Mouse (Mus musculus): ENCODE results near the gene Cox4i2. TPM values are rescaled to one million over a fixed set of nuclear protein-coding genes. Genes with fewer than 3 reads are reported as not detected.

Cox4i2 gene
- polyA plus RNA-seq, 2 experiments from 2014 or later: 0.46 TPM; not detected in 1

- peak; percentile 65 for ATAC-seq
These were observed 19.0 kb upstream of the Cox4i2 start for GRCm38 (mm10) chr2:152734984-152735383.

DNA sequence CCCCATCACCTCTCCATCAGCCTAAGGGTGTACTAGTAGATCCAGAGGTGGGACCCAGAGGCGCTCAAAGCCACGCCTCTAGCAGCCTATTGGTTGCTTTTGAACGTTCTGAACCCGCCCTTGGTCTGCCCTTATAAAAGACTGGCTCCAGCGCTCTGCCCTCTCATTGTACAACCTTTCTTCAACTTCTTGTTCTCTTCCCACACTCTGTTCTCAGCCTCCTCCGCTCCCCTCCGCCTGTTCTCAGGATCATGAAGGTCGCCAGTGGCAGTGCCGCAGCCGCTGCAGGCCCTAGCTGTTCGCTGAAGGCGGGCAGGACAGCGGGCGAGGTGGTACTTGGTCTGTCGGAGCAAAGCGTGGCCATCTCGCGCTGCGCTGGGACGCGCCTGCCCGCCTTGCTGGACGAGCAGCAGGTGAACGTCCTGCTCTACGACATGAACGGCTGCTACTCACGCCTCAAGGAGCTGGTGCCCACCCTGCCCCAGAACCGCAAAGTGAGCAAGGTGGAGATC is 17.8 kb upstream of the Cox4i2 start, which contains the start of gene Id1:
Gene Id1, plus strand, starts transcription at position 162 of the 512 bp plus-strand sequence.
- ATAC-seq: peak; percentile 73

DNA sequence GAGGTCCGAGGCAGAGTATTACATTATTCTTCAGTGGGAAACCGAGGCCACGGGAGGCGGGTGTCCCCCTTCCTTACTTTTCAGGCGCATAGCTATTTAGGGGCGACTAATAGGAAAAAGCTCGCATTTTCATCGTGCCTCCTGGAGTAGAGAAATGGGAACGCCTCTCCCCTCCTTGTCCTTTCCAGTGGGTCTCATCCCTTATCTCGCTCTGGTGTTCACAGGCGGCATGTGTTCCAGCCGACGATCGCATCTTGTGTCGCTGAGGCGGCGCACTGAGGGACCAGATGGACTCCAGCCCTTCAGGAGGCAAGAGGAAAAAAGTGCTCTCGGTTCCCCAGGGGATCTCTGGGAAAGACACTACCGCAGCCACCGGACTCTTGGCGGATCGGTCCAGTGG is 17.2 kb upstream of the Cox4i2 start:
- no peak for ATAC-seq

- no peak for ATAC-seq
These were observed 16.4 kb upstream of the Cox4i2 start for GRCm38 (mm10) chr2:152737306-152738221.

- no peak for ATAC-seq
These were observed 15.6 kb upstream of the Cox4i2 start for GRCm38 (mm10) chr2:152738341-152738740.

- ATAC-seq: no peak
These were observed 14.7 kb upstream of the Cox4i2 start for GRCm38 (mm10) chr2:152739031-152739841.

GRCm38 (mm10) chr2:152739842-152740260 is 14.1 kb upstream of the Cox4i2 start:
- no peak for ATAC-seq

DNA sequence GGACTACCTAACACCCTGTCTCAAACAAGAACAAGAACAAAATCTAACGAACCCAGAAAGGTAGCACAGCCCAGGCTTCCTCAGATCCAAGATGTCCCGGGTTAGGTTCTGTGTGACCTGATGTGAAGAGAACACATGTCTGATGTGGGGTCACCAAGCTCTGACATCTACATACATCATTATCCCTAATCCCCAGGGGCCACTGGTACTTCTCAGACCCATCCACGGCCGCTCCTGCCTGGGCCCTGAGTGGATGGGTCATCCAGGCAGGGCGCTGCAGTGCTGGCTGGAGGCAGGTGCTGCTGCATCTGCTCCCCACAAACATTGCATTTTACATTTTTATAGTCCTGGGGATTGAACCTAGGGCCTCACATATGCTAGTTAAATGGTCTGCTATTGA is 13.5 kb upstream of the Cox4i2 start:
- ATAC-seq: no peak

- ATAC-seq: no peak
These were observed 12.6 kb upstream of the Cox4i2 start for GRCm38 (mm10) chr2:152741153-152742041.

DNA sequence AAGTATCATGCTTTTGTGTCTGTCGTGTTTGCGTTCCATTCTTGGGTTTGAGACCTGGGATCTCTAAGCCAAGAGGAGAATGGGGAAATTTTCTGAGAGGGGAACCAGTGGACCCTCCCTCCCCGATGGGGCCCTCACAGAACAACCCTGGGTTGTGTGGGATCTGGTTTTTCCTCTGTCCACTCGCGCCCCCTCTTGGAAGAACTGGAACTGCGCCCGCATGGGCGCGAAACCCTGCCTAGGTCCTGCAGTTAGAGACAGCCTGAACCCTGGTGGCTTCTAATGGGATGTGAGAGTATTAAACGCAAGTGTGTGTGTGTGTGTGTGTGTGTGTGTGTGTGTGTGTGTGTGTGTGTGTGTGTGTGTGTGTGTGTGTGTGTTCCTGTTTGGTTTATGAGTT is 11.5 kb upstream of the Cox4i2 start:
- no peak for ATAC-seq

- ATAC-seq: no peak
These were observed 2.8 kb downstream of the Cox4i2 start for GRCm38 (mm10) chr2:152756474-152757393.

GRCm38 (mm10) chr2:152757478-152757877 is 3.5 kb downstream of the Cox4i2 start:
- ATAC-seq: no peak

GRCm38 (mm10) chr2:152758351-152758750 is 4.4 kb downstream of the Cox4i2 start:
- no peak for ATAC-seq

GRCm38 (mm10) chr2:152763310-152763709 is 9.3 kb downstream of the Cox4i2 start:
- ATAC-seq: no peak

DNA sequence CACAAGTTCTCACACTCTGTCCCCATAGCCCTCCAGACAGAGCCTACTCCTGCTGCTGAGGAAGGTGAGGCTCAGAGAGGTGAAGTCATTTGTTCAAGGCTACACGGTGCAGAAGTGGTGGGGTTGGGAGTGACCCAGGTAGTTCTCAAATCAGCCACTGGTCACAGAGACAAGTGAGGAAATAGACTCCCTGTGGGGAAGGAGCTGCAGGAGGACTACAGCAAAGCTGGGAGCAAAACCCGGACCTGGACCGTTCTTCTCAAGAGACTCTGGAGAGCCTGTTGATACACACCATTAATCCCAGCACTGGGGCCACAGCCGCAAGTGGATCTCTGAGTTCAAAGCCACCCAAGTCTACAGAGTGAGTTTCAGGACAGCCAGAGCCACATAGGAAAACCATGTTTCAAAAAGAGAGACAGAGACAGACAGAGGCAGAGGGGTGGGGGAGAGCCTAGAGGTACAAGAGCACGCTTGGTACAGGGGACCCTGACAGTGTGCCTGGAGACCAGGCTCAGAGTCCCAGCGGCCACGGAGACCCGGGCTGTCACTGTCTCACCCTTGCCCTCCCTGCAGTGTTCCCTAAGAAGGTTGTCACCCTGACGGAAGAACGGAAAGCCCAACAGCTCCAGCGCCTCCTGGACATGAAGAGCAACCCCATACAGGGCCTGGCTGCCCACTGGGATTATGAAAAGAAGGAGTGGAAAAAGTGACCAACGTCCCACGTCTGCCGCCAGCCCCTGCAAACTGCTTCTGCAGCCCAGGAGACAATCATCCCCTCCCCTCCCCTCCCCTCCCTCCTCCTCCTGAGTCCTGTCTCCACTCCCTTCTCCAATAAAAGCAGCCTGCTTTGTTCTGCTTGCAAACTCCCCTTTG is 10.4 kb downstream of the Cox4i2 start:
- ATAC-seq: no peak

- ATAC-seq: no peak
These were observed 11.2 kb downstream of the Cox4i2 start for GRCm38 (mm10) chr2:152765045-152765674.

DNA sequence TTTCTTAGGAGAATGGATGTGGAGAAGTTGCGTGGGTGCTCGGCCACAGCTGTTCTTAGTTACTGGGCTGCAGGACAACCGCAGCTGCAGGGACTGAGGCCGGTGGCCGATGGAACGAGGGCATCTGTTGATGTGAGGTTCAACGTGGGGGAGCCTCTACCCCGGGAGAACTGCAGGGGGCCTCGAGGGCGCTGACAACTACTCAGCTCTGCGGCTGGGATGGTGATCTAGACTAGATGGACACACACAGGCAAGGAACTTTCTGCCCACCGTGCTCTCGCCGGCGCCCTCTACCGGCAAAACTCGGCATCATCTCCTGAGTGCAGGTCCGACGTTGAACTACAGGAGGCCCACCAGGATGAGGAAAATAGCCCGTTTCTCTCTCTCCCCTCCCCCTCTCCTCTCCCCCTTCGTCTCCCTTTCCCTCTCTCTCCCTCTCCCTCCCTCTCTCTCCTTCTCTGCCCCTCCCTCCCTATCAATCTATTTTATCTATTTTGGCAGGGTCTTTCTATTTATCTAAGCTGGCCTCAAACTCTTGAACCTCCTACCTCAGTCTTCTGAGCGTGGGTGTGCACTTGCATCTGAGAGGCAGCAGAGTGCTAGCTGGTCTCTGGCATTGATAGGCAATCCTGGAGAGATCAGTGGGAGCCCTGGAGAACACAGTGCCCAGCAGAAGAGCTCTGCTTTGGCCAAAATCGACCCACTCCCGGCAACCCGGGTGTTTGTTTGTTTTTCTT is 12.6 kb downstream of the Cox4i2 start:
- ATAC-seq: peak; percentile 87

DNA sequence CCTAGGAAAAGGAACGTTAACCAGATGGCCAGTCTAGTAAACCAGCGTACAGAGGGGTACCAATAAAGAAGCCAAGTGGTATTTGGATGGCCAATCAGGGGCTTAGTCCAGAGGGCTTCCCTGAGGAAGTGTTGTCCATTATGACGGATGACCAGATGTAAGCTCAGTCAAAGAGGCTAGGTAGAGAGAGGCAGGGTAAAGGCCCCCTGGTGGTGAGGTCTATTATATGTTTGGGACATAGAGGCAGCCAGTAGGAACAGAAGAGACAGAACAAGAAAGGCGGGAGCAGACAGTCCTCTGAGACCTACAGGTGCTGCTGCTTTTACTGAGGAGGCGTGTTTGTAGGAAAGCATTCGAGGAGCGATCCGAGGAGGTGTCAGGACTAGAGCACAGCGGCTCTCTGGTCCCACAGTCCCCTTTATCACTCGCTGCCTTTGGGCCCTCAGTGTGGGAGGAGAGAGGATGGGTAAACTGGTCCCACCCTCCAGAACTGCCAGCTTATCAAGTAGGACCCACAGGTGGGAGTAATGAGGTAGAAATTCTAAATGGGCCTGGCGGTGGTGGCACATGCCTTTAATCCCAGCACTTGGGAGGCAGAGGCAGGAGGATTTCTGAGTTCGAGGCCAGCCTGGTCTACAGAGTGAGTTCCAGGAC is 13.8 kb downstream of the Cox4i2 start:
- peak; percentile 76 for ATAC-seq
